Mouse (Mus musculus) cerebellum, postnatal 36 days (tissue): ENCODE results near the gene Nanos1.

Experiments
- DNase-seq, 2 experiments: peaks; one replicate each; pipeline ENCODE4 v3.0.0; 2021 to 2022; ENCODE audit warnings: mixed read lengths in 2 of 2

Gene Nanos1

DNA sequence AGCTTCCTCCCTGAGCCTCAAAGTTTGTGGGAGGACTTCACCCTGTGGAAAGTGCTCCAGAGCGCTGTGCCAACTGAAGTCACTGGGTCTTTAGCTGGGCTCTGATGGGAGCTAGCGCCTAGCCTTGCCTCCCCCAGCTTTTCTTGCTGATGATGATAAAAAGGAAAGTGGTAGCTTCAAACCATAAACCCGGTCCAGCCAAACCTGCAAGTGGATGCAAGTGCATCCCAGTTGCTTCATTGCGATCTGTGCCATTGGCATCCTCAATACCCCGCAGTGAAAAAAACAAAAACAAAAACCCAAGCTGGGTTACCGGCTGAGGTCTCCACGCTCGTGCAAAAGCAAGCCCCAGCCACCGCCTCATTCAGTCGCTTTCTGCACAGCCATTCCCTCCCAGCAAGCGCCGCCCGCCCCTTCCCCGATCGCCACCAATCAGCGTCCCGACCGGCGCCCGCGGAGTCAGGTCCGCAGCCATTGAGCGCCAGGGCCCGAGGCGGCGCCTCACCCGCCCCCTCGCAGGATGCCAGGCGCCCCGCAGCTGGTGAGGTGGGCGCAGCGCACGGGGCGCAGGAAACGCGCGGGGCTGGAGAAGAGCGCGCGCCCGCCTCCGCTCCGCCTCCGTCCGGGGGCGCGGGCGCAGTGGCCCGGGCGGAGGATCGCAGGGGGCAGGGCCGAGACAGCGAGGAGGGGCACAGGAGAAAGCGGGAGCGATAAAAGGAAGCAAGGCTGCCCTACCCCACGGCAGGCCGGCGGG lies at the start of gene Nanos1:
TSS of gene Nanos1 (plus strand) at position 550 of the 754 bp plus-strand sequence.
- DNase-seq: peak; percentile 88 to 92

DNA sequence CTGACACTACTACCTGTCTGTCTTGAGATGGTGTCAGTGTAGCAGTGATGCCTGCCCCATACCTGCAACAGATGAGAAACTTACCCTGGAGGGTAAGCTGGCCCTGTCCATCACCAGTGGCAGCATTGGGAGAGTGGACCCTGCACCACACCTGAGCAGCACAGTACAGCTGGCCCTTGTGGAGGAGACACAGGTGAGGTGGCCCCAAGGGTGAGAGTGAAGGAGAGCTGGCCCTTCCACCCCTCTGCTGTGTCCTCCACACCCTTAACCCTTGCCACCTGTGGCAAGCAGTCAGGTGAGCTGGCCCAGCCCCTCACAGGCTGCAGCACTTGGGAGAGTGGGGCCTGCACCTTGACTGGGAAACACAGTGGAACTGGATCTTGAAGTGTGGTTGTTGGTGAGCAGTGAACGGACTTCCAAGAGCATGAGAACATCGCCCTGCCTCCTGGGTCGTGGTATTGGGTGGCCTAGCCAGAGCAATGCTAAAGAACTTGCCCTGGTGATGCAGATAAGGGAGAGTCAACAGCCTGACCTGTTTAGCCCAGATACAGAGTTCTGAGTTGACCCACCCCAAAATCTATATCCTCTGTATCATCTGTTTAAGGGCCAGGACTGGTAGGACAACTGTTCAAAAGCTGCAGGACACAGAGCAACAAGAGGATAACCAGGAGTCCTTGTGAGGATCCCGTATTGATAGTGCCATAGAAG lies 46.4 kb upstream of the Nanos1 start:
- DNase-seq: no peak

DNA sequence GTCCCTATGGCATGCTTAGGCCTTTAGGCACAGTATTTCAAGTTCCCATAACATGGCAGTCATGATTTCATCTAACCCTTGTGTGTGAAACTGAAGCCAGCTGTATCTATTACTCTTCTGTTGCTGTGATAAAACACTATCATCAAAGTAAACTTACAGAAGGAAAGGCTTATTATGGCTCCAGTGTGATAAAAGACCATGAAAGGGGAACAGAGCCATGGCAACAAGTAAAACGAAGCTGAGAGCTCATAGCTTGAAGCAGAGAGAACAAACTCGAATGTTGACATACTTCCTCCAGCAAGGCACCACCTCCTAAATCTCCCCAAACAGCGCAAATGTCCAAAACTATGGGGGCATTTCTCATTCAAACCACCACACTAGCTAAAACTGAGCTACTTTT lies 45.6 kb upstream of the Nanos1 start:
- DNase-seq: no peak

DNA sequence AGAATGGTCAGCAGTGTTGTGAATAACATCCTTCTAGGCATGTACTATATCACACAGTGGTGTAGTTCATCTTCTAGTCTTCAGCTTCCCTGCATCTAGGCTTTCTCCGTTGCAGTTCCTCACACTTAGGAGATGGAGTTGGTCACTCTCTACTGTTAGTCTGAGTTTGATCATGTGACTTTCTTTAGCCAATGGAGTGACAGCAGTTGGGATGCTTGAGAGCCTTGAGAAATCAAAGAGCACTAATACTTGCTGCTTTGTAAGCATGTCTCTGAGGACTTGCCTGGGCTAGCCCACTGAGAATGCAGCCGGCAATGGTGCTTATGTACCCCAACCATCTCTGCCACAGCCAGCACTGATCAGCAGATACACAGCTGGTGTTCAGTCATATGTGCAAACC lies 43.2 kb upstream of the Nanos1 start:
- DNase-seq: no peak

DNA sequence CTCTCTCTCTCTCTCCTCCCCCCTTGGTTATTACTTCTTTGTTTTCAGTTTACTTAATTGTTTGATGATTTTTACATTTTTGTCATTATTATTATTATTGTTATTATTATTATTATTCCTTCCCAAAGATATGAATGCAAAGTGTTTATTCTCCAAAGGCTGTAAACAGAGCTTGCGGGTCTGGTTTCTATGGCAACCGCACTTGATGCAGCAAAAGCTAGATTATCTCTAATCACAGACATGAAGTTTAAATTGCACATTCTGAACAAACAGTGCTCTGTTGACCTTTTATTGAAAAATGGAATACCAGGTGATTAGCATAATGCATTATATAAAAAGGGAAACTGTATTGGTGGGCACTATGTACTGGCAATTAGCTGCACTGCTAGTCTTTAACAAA lies 39.4 kb upstream of the Nanos1 start:
- no peak for DNase-seq

DNA sequence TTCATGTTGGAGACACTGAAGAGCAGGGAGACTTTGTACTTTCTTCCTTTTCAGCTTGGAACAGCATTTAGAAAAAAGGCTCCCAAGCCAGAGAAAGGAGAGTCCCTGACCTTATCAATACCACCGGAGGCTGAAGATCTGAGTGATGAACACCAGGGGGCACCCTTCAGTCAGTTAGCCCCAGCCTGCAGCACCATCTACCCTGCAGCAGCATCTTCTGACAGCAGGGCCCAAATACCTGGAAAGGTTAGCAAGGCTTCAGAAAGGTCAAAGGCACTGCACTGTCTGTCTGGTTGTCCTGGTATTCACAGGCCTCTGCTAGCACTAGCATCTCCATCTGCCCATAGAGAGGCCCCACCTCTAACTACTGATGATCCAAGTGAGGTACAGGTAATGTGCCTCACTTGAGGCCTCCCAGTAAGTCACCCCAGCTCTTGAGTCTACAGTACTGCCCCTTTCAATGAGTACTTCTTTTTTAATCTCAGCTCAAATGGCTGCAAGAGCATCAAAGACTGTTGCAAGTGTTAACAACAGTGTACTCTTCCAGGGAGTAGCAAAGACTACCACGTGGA lies 25.4 kb upstream of the Nanos1 start:
- DNase-seq: peak; percentile 32 to 46

DNA sequence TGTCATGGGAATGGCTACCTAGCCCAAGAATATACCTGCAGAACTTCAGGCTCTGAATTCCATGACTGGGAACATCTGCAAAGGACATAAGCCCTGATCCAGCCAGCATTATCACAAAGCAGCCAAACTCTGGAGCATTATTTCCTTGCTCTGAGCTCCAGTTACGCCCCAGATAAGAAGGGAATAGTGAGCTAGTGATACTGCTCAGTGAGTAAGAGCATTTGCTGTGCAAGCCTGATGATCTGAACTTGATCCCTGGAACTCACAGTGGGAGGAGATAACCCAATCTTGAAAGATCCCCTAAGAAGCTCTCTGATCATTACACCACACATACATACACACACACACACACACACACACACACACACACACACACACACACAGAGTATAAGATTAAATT lies 24.5 kb upstream of the Nanos1 start:
- DNase-seq: no peak

DNA sequence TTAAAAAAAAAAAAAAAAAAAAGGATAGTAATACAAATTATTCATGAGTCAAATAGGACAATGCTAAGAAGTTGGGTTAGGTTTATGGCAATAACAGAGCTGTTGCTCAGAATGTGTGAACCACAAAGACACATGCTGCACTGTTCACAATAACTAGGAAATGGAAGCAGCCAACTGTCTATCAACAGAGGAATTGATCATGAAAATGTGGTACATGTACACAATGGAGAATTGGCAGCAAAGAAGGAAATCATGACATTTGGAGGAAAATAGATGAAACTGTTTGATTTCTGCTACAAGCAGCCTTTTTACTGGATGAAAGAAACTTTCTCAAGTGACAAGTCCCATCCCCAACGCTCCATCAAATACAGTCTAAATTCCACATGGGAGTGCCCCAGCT lies 23.8 kb upstream of the Nanos1 start:
- no peak for DNase-seq

DNA sequence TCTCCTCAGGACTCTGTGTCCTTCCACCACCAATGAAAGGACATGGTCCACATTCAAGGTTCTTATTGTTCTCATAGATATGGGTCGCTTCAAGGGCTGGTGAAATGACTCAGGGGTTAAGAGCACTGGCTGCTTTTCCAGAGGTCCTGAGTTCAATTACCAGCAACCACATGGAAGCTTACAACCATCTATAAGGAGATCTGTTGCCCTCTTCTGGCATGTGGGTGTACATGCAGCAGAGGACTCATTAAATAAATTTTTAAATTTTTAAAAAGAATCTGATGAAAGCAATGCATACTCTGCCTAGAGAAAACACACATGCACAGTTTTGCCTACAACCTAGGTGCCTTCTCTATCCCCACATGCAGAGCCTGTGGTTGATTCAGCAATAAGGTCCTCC lies 15.2 kb upstream of the Nanos1 start:
- DNase-seq: no peak

DNA sequence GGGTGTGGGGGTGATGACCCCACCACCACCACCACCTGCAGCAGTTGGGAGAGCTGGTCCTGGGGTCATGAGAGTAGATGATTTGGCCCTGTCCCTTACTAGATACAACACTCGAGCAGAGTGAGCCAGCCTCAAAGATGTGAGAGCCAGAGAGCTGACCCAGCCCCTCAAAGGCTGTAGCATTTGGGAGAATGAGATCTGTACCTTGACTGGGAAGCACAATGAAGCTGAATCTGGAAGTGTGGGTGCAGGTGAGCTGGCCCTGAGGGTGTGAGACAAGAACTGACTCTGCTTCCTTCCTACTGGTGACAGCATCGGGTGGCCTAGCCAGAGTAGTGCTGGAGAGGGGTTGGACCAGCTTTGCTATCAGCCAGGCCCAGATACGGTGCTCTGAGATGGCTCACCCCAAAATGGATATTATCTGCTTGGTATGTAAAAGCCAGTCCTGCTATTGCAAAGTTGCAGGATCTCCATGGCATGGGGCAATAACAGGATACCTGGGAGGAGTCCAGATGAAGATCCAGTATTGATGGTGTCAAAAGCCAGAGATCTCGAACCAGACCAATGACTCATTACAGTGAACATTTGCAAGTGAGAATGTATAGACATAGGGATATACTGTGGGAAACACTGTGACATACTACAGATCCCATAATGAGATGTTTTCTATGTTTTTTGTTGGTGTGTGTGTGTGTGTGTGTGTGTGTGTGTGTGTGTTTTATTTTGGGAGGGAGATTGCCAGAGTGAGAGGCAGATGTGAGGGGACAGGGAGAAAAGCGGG lies 11.8 kb upstream of the Nanos1 start:
- no peak for DNase-seq

DNA sequence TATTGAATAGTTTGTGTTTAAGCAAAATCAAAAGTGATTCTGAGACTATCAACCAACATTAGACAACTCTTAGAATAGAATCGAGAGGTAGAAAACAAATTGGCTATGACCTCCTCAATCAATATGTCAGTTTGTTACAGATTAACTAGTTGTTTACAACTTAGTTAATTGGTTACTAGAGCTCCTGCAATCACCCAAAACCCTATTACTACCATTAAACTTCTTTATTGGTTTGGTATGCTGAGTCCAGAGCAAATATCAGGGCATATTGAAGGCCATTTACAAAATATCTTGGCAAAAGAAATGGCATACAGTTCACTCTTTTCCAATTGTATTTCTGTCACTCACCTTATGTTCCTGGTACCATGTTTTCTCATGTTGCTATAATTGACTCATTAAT lies 8.0 kb upstream of the Nanos1 start:
- no peak for DNase-seq

DNA sequence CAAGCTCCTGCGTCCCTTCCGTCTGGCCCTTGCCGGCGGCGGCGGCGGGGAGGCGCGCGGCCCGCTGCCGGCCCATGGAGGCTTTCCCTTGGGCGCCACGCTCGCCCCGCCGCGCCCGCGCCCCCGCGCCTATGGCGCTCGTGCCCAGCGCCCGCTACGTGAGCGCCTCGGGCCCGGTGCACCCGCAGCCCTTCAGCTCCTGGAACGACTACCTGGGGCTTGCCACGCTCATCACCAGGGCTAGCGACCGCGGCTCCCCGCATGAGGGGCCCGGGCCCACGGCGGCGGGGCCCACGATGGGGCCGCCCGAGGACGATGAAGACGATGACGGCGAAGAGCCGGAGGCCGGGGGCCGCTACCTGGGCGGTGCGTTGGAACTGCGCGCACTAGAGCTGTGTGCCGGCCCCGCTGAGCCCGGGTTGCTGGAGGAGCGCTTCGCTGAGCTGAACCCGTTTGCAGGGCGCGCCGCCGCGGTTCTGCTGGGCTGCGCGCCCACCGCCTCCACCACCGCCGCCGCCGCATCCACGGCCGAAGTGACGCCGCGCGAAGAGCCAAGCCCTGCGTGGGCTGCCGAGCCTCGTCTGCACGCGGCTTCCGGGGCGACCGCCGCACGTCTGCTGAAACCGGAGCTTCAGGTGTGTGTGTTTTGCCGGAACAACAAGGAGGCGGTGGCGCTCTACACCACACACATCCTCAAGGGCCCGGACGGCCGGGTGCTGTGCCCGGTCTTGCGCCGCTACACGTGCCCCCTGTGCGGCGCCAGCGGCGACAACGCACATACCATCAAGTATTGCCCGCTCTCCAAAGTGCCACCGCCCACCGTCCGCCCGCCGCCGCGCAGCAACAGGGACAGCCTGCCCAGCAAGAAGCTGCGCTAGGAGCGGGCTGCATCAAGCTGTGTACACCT lies 658 bp downstream of the Nanos1 start:
- peak; percentile 60 to 61 for DNase-seq

DNA sequence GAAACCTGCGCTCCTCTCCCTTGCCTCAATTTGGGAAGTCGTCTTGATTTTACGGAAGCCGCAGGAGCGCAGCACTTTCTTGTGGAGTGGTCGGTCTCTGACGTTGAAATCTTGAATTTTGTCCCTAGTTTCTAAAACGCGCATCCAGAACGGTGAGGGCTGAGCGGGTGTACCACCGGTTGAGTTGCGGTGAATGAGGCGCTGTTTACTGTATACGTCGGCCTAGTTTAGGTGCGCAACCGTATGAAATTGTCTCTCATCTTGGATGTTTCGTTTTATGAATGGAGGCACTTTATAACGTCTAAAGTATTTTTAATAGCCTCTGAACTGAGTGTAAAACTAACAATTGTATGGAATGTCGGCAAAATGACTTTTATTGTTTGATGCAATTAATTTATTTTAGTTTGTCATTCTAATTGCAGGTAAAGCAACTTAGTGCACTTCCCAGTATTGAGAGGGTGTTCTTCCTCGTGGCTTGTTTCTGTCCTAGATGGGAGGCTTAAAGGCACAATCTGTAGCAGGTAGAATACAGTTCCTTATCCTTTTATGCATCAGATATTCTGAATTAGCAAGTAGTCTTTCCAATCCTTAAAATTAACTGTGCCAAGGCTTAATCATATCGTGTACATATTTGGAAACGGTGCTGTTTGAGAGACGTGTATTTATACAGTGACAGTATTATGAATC lies 1.5 kb downstream of the Nanos1 start:
- DNase-seq: no peak

DNA sequence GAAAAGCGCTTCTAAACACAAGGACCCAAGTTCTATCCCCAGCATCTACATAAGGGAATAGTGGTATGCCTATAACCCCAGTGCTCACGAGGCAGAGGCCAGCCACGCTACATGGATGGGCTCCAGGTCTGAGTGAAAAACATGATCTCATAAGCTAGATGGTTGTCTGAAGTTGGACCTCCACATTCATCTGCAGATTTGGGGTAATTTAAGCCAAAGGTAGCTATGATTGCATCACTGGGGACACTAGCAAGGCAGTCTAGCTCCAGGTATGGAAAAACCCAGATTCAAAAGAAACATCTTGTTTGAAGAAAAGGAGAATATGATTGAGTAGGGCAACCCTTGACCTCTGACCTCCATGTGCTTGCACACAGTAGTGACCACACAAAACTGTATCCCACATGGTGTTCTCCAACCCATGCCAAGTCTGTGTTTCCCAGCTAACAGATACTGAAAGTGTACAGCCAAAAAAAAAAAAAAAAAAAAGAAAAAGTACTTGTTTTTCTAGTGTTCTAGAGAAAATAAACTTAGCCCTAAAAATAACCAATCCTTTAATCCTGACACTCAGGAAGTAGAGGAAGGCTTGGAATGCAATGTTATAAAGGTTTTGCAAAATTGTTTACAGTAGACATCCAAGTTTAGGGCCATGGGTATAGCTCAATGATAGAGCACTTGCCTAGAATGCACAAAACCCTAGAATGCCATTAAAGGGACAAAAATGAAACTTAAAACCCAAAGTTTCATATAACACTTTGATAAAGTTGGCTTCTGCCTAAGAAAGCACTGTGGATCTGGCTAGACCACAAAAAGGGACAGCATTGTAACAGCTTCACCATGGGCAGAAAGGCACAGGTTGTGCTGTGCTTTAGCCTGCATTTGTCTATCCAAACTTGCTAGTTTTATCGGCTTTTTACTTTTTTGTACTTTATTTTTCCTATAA lies 3.4 kb downstream of the Nanos1 start:
- no peak for DNase-seq

DNA sequence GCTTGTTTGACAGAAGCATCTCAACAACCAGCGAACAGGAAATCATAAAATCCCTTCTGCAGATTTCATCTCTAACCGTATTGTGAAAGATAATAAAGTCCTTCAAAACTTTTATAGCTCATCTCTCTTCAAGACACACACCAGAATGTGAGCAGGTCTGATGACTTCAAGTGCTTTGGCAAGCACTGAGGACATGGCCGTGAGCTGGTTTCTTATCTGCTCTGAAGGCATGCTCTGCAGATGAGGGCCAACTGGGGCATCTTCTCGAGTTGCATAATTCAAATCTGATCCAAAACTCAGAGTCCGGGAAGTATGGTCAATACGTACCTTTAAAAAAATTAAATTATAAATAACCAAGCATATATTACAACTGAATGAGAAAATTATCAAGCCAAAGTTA lies 17.6 kb downstream of the Nanos1 start:
- DNase-seq: no peak

DNA sequence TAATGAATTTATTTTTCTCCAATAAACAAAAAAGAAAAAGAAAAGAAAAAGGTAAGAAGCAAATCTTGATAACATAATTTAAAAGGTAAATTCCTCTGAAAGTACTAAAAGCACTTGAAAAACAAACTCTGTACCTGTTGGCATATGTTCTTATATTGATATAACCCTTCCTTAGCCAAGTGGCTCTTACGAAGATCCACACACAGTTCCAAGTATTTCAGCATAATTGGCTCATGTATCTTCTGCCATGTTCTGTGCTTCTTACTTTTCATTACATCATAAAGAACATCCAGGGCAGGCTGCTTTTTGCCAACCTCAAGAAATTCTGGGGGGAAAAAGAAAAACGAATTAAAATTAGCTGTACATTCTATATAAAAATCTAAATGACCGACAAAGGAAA lies 26.2 kb downstream of the Nanos1 start:
- no peak for DNase-seq

DNA sequence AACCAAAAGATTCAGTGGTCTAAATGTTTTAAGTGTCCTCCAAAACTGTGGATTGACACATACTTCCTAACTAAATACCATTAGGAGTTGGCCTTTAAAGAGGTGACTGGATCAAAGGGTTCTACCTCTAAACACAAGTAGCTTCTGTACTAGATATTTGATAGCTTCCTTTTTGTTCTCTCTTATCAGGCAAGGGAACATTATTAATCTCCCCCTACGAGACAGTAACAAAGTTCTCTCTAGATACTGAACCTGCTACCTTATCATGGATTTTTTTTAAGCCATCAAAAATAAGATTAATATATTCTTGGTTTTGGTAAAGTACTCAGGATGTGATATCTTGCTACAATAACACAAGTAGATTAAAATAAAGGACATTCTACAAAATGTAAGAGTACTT lies 28.9 kb downstream of the Nanos1 start:
- DNase-seq: no peak

DNA sequence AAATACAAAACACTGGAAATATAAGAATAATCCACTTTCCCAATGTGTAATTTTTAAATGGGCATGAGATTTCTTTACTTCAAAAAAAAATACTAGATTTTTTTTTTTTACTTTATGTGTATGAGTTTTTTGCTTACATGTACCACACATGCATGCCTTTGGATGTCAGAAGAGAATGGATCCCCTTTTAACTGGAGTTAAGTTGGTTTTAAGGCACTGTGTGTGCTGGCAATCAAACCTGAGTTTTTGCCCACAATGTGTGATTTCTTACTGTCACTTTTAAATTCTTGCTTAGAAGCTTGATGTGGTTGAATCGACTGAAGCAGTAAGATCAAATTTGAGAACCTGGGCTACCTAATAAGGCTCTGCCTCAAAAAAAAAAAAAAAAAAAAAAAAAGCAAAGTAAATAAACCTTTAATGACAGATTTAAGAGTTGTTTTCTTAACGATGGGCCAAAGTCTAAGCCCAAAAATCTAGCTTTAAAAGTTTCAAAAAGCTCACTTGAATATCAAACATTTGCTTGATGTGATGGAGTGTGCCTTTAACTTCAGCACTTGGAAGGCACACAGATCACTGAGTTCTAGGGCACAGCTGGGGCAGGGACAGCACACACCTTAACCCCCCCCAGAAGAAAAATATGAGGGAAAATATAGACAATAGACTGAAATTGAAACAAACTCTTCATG lies 31.8 kb downstream of the Nanos1 start:
- no peak for DNase-seq

DNA sequence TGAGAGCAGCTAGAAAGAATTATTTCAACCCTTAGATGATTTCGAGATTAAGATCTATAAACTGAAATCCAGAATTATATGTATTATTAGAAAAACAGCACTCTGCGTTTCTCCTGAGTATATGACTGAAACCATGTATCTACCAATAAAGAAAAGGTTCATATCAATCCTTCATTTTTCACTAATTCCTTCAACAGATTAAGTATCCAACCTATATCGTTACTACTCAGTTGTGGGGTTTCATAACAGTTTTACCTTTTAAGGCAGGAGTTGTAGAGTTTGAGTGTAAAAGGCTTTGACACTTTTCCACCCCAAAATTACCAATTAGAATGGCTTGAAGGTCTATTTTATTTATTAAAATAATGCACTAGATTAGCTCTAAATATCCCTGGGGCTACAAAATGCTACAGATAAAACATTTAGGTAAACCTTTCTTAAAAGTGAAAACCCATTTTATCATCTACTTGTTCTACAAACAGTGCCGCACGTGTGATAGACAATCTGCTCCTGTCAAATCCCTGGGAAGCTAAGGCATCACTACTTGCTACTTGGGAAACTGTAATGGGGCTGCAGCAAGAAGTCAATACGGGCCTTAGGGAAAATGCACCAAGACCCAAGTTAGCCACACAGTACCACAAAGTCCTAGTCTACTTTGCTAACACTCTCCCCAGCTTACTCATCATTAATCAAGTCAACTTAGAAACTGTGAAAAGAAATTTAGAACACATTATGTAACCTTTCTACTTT lies 32.6 kb downstream of the Nanos1 start:
- no peak for DNase-seq
